Mouse (Mus musculus): ENCODE data around the gene Ccnt1.

DNA sequence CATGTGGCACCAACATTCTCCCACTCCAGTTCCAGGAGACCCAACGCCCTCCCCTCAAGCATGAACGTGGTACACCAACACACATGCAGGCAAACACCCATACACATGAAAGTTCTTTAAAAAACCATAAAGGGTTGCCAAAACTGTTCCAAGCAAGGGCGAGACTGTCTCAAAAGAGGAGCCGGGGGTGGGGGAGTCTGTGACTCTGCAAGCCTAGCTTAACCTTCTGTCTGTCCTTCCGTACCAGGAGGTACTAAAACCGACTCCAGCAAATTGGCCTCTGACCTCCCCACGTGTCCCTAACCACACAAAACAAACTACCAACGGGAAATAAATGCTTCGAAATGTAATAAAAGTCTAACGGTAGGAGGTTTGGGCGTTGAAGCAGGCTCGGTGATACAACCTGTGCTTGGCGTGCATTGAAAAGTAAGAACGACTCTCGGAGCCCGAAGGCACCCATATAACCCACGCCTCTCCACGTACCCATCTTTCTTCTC lies 37.6 kb downstream of the Ccnt1 start:
- no peak for TF ChIP-seq CTCF (IDR thresholded peaks at IDR 0.05; ENCODE audit: extremely low read depth, insufficient read length, insufficient replicate concordance, low read depth, low read length)
- no peak for TF ChIP-seq POLR2A (IDR thresholded peaks at IDR 0.05; ENCODE audit: low read depth, low read length)

Measured in small intestine, adult 2 months (tissue).